Mouse (Mus musculus): ENCODE data around the gene Smim1.

The Smim1 gene

GRCm38 (mm10) chr4:154025641-154026440 lies at the start of gene Smim1:
Smim1 (minus strand) TSS chr4:154026230.
- DNase-seq = peak; percentile 97

GRCm38 (mm10) chr4:154071941-154072340 lies 45.9 kb upstream of the Smim1 start:
- no peak for DNase-seq

GRCm38 (mm10) chr4:154071521-154071920 lies 45.5 kb upstream of the Smim1 start:
- DNase-seq = no peak

- peak; percentile 15 for DNase-seq
These were observed 44.9 kb upstream of the Smim1 start for GRCm38 (mm10) chr4:154070896-154071295.

DNA sequence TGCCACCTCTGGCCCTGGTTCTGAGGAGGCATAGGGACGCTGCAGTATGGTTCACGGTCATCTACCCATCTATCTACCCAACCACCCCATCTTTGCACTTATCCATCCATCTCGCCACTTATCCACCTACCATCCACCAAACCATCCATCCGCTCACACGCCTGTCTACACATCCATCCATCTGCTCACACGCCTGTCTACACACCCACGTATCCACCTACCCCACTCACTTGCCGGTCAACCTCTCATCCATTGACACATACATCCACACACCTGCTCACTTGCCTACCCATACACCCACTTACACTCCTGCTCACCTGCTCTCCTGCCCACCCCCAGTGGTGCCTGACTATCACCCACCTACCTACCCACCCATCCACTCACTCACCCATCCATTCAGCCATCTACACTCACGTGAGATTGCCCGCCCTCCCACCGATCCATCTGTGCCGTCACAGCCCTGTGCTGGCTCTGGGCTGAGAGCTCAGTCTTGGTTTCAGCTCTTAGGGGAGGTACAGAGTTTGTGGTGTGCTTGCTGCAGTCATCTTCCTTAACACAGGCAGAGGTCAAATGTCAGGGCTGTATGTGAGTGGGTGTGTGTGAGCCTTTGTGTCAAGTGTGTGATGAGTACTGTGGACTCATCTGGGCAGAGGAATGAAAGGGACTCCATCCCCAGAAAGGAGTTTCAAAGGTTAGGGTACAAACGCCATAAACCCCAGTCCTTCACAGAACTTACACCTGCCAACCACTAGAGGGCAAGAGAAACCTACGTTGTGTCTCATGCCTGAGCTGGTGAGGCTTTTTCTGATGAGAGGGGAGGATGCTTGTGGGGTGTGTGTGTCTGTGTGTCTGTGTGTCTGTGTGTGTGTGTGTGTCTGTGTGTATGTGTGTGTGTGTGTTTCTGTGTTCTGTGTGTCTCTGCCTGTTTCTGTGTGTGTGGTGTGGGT lies 39.1 kb upstream of the Smim1 start:
- peak; percentile 13 for DNase-seq

DNA sequence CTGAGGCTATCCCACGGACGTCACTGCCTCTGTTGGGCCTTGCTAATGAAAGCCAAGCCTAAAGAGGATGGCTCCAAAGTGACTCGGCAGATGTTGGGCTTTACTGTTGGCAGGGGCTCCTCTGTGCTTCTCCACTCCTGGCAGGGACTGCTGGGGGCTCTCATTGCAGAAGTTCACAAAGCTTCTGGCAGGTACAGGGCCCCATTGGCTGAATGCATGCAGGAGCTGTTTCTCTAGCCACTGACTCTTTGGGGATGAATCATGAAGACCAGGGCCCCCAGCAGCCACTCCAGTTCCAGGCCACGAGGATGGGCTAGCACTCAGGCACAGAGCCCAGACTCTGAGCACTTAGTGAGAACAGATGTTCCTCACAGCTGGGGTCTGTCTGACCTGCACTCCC lies 31.7 kb upstream of the Smim1 start:
- no peak for DNase-seq

DNA sequence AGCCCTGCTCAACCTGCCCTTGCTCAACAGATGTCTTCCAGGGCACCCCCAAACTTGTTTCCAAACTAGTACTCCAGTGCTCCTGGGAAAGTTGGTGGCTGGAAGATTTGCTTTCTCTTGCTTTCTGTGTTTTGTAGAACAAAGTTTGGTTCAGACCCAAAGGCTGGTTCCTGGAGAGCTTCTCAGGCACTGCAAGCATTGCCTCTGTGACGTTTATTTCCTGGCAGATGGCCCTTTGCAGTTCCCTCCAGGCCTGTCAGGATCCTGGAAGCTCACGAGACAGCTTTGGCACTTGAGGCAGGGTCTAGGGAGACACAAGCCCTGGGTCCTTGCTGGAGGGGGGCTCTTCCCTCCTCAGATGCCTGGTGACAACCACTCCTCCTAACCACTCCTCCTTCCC lies 30.6 kb upstream of the Smim1 start:
- no peak for DNase-seq

GRCm38 (mm10) chr4:154056046-154056445 lies 30.0 kb upstream of the Smim1 start:
- DNase-seq = no peak

- DNase-seq = no peak
These were observed 29.5 kb upstream of the Smim1 start for GRCm38 (mm10) chr4:154055482-154055881.

- DNase-seq = no peak
These were observed 27.0 kb upstream of the Smim1 start for GRCm38 (mm10) chr4:154053065-154053464.

GRCm38 (mm10) chr4:154051401-154051800 lies 25.4 kb upstream of the Smim1 start:
- DNase-seq = no peak

DNA sequence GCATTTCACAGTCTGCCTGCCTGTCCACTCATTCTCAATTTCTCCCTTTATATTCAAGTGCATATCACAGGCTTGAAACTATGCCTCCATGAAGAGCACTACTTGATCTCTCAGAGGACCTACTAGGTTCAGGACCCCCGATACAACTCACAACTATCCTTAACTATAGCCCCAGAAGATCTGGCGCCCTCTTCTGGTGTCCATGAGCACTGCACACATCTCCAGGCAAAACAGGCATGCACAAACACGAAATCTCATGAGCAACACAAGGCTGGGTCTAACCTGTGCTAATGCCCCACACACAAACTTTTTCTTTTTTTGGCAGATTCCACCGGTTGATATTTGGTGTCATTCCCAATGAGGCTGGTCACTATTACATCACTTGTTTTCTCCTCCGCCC lies 19.8 kb upstream of the Smim1 start:
- DNase-seq = no peak

GRCm38 (mm10) chr4:154042577-154042976 lies 16.5 kb upstream of the Smim1 start, which contains the start of gene Ccdc27:
Ccdc27 (minus strand) TSS chr4:154042677.
- no peak for DNase-seq

- DNase-seq = no peak
These were observed 11.1 kb upstream of the Smim1 start for GRCm38 (mm10) chr4:154037123-154037522.

DNA sequence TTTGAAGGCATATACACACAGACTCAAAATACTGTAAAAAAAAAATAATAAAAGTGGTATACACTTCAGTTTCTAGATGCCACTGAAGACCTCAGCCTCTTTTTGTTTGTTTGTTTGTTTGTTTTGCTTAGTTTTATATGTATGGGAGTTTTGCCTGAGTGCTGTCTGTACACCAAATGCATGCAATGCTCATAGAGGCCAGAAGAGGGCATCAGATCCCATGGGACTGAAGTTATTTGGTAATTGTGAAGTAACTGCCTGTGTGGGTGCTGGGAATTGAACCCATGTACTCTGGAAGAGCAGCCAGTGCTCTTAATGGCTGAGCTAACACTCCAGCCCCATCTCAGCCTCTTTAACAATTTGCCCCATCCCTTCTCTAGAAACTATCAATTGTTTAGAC lies 2.6 kb upstream of the Smim1 start:
- no peak for DNase-seq

GRCm38 (mm10) chr4:154028066-154028465 lies 2.0 kb upstream of the Smim1 start:
- DNase-seq = no peak

DNA sequence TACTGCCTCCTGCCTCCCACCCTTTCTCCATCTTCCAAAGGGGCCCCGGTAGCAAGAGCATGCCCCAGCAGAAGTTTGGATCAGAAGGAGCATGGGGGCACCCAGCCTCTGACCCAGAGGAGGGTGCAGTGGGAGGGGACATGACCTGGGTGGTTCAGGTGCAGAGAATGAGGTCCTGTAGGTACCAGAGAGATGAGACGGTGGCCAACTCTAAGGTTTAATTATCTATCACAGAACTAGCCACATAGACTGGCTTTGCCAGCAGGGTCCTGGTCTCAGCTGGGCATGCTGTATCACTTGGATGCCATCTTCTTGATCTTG lies 371 bp upstream of the Smim1 start:
- DNase-seq = no peak

GRCm38 (mm10) chr4:154024729-154025521 lies 1.1 kb downstream of the Smim1 start:
- peak; percentile 51 for DNase-seq

- peak; percentile 68 for DNase-seq
These were observed 2.1 kb downstream of the Smim1 start for GRCm38 (mm10) chr4:154023754-154024601.

GRCm38 (mm10) chr4:154022844-154023243 lies 3.2 kb downstream of the Smim1 start:
- DNase-seq = no peak

DNA sequence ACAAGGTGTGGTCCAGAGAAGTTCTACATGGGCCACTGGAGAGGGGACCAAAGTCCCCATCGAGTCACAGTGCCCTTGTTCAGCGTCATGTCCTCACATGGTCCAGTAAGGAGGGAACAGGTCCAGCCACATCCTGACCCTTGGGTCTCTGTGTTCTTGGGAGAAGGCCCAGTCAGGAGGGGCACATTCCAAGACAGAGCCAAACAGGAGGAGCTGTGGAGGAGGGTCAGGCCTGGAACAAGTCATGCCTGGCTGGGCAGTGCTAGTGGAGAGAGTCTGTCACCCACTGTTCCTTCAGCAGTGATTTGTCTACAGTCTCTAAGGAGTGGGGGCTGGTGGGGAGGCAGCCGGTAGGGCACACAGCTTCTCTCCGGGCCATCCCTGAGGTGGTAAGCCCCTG lies 3.6 kb downstream of the Smim1 start:
- peak; percentile 95 for DNase-seq

DNA sequence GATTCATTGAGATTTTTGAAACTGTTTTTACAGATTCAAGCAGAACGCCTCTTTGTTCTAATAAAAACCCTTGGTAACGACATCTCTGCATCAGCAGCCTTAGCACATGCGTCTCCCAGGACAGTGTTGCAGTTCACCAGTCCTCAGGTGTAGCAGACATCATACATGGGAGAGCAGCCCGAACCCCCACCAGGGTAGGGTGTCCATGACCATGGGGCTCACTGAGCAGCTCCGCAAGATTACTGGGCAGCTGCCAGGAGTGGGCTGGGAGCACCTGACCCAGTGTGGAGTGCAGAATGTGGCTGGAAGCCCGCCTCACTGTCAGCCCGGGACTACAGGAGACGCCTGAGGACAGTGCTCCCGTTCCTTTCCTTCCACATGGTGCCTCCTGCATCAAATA lies 4.6 kb downstream of the Smim1 start:
- peak; percentile 70 for DNase-seq

Measured in kidney, adult 11 months (tissue).